Mouse (Mus musculus) liver, postnatal 0 days (tissue): ENCODE results near the gene Acox2.
"Not testable (repeated sequence)": the region's sequence is repeated elsewhere in the genome, so short reads cannot be mapped to it uniquely, and the experiment has no call there.

Experiments used
- CTCF ChIP-seq: sonication (generic); IDR thresholded peaks from 2 replicates; pipeline ENCODE4 v1.5.1; 2016; ENCODE audit warnings: antibody characterized with exemption, low read depth
- EP300 ChIP-seq: IDR thresholded peaks from 2 replicates; pipeline ENCODE4 v1.6.1; 2016; ENCODE audit warnings: antibody characterized with exemption, low read depth, mild to moderate bottlenecking

- TF ChIP-seq CTCF, EP300: not testable (repeated sequence)
Measured at GRCm38 (mm10) chr14:8286595-8286994, 27.4 kb upstream of the Acox2 start.
